Mouse (Mus musculus) hindbrain, postnatal 0 days (tissue): ENCODE measurements around the gene Accsl. TPM values are rescaled to one million over a fixed set of nuclear protein-coding genes. Genes with fewer than 3 reads are reported as not detected.
A peak's percentile ranks its signal among the peaks of the same experiment; 100 is the strongest.

ENCODE experiments used
- ATAC-seq: fragments of 200-750 bp; cut with Nextera tagmentation; 2 replicates; pipeline ENCODE4 v1.8.0; 2017; ENCODE audit warnings: mild to moderate bottlenecking, moderate TSS enrichment, moderate library complexity
- DNase-seq: peaks from one replicate; pipeline ENCODE4 v3.0.0-alpha.2; 2015; ENCODE audit warnings: low spot score
- H3K27ac ChIP-seq: fragments of 300-500 bp; sonication (generic); 2 replicates; pipeline ENCODE4 v1.5.1; 2014; ENCODE audit warnings: mild to moderate bottlenecking
- H3K27me3 ChIP-seq: fragments of 300-500 bp; sonication (generic); 2 replicates; pipeline ENCODE4 v1.6.1; 2014; ENCODE audit warnings: low read length, mixed read lengths; ENCODE audit not compliant: insufficient read depth
- H3K36me3 ChIP-seq: fragments of 300-500 bp; sonication (generic); 2 replicates; pipeline ENCODE4 v1.6.1; 2014; ENCODE audit warnings: low read length, mixed read lengths; ENCODE audit not compliant: insufficient read depth
- H3K4me1 ChIP-seq: fragments of 300-500 bp; sonication (generic); 2 replicates; pipeline ENCODE4 v1.6.1; 2014; ENCODE audit warnings: antibody characterized with exemption, low read length, mixed read lengths; ENCODE audit not compliant: insufficient read depth
- H3K4me2 ChIP-seq: fragments of 300-500 bp; sonication (generic); 2 replicates; pipeline ENCODE4 v1.6.1; 2014; ENCODE audit warnings: low read depth, mild to moderate bottlenecking, low read length, moderate library complexity, mixed read lengths
- H3K4me3 ChIP-seq: fragments of 300-500 bp; sonication (generic); 2 replicates; pipeline ENCODE4 v1.5.1; 2014; ENCODE audit warnings: low read length
- H3K9ac ChIP-seq: fragments of 300-500 bp; sonication (generic); replicated peaks from 2 replicates; pipeline ENCODE4 v1.6.1; 2014; ENCODE audit warnings: mild to moderate bottlenecking, low read length, moderate library complexity, mixed read lengths
- H3K9me3 ChIP-seq: fragments of 300-500 bp; sonication (generic); 2 replicates; pipeline ENCODE4 v1.6.1; 2016; ENCODE audit warnings: low read length, mixed read lengths
- CTCF ChIP-seq: IDR thresholded peaks from 2 replicates; pipeline ENCODE4 v1.5.1; 2016; ENCODE audit warnings: antibody characterized with exemption, control low read depth, low read depth
- WGBS: fragments of 180-500 bp; shearing (Covaris S2); extraction: QIAGEN DNeasy Blood & Tissue Kit; methylation state at CpG from one replicate; pipeline ENCODE4 v1.1.7; 2014; 5-methylcytosine and 5-hydroxymethylcytosine counted together
- polyA plus RNA-seq: library from polyadenylated mRNA; unstranded; fragments of >200 nt; fragmentation: Nextera tagmentation; extraction: Ambion mirVana; gene quantifications from 2 replicates; pipeline ENCODE4 v1.2.1, GENCODE M21; 2015
- total RNA-seq: library from RNA; depleted of rRNA; stranded (reverse); fragments of >200 nt; gene quantifications from 2 replicates; pipeline ENCODE4 v1.2.3, GENCODE M21; 2014

Gene Accsl
- total and polyA plus RNA-seq, 2 experiments from 2014 or later = 0.30 TPM; not detected in 1

DNA sequence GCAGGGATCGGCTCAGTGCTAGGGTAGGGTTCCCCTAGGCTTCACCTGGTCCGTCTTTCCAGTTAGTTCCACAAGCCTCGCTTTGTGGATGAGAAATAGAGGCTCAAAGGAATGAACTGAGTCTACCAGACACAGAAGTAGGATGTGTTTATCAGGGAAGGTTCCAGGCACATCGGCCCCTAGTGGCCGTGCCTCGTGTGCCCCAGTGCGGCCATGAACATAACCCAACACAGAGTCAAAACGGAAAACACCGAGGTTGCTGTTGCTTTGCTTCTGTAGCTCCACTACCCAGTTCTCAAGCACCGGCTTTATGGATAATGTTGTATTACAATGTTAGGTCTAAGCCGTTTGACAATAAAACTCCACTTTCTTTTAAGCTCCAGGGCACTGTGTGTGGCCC is 391 bp downstream of the Accsl start:
- no peak for TF ChIP-seq CTCF
- Histone ChIP-seq H3K4me2 (no peak overlapping the region), H3K36me3 (no peaks in the 10 kb centered on the region), H3K27ac (no peak overlapping the region), H3K4me1 (no peaks in the 10 kb centered on the region), H3K27me3 (no peaks in the 10 kb centered on the region), H3K9me3 (no peaks in the 10 kb centered on the region), H3K9ac (no peak overlapping the region), H3K4me3 (no peak overlapping the region)
- WGBS = 88% methylated on average over 11 of the region's 11 CpGs
- ATAC-seq (no peak), DNase-seq (no peak)

DNA sequence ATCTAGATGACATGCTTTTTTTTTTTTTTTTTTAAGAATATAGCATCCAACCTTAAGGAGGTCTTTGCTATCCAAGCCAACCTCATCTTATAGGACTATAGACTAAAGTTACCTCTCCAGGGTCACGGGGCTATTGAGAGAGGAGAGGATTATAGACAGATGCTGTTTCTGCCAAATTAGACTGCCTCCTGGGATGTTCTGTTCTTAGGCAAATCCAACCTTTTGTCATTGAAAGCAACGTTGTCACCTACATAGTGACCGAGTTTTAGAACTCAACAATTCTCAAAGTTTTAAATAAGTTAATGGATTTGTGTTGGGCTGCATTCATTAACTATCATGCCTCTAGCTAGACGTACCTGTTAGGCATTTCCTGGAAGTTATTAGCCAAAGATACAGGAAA is 5.7 kb downstream of the Accsl start:
- Histone ChIP-seq H3K36me3 (no peaks in the 10 kb centered on the region), H3K27ac (no peak overlapping the region), H3K4me1 (no peaks in the 10 kb centered on the region), H3K4me2 (no peak overlapping the region), H3K9me3 (no peaks in the 10 kb centered on the region), H3K27me3 (no peaks in the 10 kb centered on the region), H3K9ac (no peak overlapping the region), H3K4me3 (no peak overlapping the region)
- DNase-seq (no peak), ATAC-seq (no peak)
- no peak for TF ChIP-seq CTCF
- WGBS = 63% methylated on average over 4 of the region's 4 CpGs

DNA sequence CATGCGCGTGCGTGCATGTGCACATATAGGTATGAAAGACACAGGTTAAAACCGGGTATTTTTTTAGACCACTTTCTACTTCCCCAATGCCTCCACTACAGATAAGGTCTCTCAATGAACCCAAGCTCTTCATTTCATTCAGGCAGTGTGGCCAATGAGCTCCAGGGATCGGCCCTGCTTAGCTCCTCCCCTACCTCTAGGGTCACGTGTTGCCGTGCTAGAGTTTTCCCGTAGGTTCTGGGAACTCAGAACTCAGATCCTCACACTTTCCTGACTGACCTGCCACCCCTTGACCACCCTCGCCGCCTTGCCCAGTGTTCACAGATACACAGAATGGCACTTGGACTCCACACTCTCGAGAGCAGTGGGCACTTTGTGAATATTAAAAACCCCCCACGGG is 10.1 kb downstream of the Accsl start:
- TF ChIP-seq CTCF = no peak
- H3K4me1 ChIP-seq = no peaks in the 10 kb centered on the region
- no peak for DNase-seq
- H3K4me3 ChIP-seq = no peak overlapping the region
- no peaks in the 10 kb centered on the region for H3K9me3 ChIP-seq
- WGBS = 72% methylated on average over 12 of the region's 12 CpGs
- H3K4me2 ChIP-seq = no peak overlapping the region
- no peak overlapping the region for H3K27ac ChIP-seq
- H3K27me3 ChIP-seq = no peaks in the 10 kb centered on the region
- no peak overlapping the region for H3K9ac ChIP-seq
- H3K36me3 ChIP-seq = no peaks in the 10 kb centered on the region
- ATAC-seq = no peak

DNA sequence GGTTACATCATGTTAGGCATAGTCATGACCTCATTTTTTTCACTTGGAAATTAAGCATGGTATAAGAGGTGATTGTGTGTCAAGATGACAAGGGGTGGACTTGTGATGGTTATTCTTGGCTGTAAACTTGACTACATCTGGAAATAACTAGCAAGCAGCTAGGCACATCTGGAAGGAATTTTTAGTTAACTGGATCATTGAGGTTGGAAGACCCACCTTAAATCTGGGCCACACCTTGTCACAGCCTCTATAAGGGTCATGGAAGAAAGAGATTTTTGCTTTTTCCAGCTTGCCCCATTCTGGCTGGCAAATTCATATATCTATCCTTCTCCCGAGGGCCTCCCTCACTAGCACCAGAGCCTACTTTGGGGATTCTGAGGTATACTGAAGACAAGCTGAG is 17.7 kb downstream of the Accsl start:
- TF ChIP-seq CTCF = no peak
- H3K27me3 ChIP-seq = no peaks in the 10 kb centered on the region
- H3K9me3 ChIP-seq = no peaks in the 10 kb centered on the region
- DNase-seq = no peak
- no peak overlapping the region for H3K4me2 ChIP-seq
- no peaks in the 10 kb centered on the region for H3K4me1 ChIP-seq
- H3K9ac ChIP-seq = no peak overlapping the region
- no peak for ATAC-seq
- 100% methylated on average over 1 of the region's 1 CpGs for WGBS
- H3K4me3 ChIP-seq = no peak overlapping the region
- H3K36me3 ChIP-seq = no peaks in the 10 kb centered on the region
- no peak overlapping the region for H3K27ac ChIP-seq

DNA sequence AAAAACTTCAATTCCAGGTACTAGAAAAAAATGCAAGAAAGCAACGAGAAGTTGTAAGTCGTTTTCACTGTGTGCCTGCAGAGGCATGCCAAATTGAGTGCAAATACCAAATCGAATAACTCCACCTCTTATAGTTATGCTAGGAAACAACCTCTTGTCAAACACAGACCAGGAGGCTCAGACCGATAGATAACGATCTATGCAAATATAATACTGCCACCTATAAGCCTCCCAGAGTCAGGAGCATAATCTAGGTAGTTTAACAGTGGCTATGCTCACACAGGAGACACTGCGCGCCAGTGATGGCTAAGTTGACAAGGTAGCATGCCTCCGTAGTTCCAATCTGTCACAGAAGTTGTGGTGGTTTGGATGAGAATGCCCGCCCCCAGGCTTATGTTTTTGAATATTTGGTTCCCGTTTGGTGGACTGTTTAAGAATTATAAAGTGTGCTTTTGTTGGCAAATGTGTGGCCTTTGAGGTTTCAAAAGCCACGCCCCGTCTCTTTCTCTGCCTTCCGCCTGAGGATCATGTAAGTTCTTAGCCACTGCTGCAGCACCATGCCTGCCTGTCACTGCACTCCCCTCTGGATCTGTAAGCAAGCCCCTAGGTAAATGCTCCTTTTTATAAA is 18.5 kb downstream of the Accsl start:
- WGBS = 47% methylated on average over 13 of the region's 13 CpGs
- no peak for ATAC-seq
- H3K9me3 ChIP-seq = no peaks in the 10 kb centered on the region
- H3K27me3 ChIP-seq = no peaks in the 10 kb centered on the region
- no peak for TF ChIP-seq CTCF
- DNase-seq = no peak
- H3K9ac ChIP-seq = no peak overlapping the region
- H3K4me1 ChIP-seq = no peaks in the 10 kb centered on the region
- peak overlapping the region; percentile 60 for H3K4me3 ChIP-seq
- no peak overlapping the region for H3K27ac ChIP-seq
- H3K4me2 ChIP-seq = peak overlapping the region; percentile 79
- no peaks in the 10 kb centered on the region for H3K36me3 ChIP-seq

DNA sequence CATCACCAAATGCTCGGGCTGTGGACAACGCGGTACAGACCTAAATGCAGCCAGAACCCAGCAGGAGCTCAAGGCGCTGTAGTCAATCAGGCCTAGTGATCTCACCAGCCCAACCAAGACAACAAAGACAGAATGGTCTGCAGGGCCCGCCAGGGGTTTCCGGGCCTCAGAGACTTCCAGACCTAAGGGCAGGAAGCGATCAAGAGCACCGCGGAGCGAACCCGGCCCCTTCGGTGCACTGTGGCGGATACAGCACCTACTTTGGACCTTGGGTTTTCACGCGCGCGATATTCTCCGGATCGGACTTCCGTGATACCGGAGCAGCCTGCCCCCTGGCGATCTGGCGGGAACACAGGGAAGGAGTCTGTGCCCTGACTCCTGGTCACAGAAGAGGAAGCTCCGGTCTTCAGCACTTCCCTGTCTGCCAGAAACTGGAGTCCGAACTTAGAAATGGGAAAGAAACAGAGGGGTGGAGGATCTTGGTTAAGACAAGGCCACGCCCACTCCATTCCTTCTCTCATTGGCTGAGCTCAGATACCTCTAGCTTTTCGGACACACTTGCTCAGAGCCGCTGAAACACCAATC is 19.4 kb downstream of the Accsl start, which contains the start of gene Accs:
Gene Accs (minus strand): TSS at position 439 of the 585 bp plus-strand sequence.
- ATAC-seq (peak; percentile 84), DNase-seq (peak; percentile 85)
- Histone ChIP-seq H3K27ac (peak within 1 kb of the TSS; percentile 86), H3K4me2 (peak within 1 kb of the TSS; percentile 79), H3K4me1 (no peaks in the 10 kb centered on the region), H3K27me3 (no peaks in the 10 kb centered on the region), H3K9me3 (no peaks in the 10 kb centered on the region), H3K9ac (peak within 1 kb of the TSS; percentile 74), H3K36me3 (no peaks in the 10 kb centered on the region; the same call in 1 of the 2 replicates), H3K4me3 (peak within 1 kb of the TSS; percentile 60)
- under 1% methylated on average over 28 of the region's 28 CpGs for WGBS
- peak; percentile 67 for TF ChIP-seq CTCF

DNA sequence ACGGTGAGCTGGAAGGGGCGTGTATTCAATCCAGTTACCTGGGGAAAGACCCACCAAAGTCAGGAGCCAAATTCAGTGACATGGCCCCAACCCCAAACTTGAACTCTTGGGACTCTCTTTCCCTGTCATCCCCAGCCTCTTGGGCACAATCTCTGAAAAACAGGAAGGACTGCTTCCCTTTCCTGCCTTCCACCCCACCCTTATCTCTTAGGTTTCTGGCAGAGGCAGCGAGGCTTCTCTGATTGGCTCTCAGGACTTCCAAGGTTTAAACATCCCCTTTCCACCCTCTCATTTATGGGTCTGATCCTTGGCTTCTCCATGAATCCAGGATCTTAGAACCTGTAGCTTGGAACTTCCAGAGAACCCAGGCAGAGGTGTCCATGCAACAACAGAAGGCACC is 27.6 kb downstream of the Accsl start:
- no peak for DNase-seq
- no peak overlapping the region for H3K4me3 ChIP-seq
- H3K9me3 ChIP-seq = no peaks in the 10 kb centered on the region
- H3K27me3 ChIP-seq = no peaks in the 10 kb centered on the region
- no peak overlapping the region for H3K4me2 ChIP-seq
- no peak for ATAC-seq
- H3K9ac ChIP-seq = no peak overlapping the region
- no peaks in the 10 kb centered on the region for H3K4me1 ChIP-seq
- peaks cover 17% of the 10 kb centered on the region; the same call in 1 of the 2 replicates for H3K36me3 ChIP-seq
- TF ChIP-seq CTCF = no peak
- 96% methylated on average over 3 of the region's 3 CpGs for WGBS
- H3K27ac ChIP-seq = no peak overlapping the region
